Mouse (Mus musculus): ENCODE data around the gene Tac1. TPM values are rescaled to one million over a fixed set of nuclear protein-coding genes. Genes with fewer than 3 reads are reported as not detected.

Gene Tac1
- total and polyA plus RNA-seq, 3 experiments: not detected

DNA sequence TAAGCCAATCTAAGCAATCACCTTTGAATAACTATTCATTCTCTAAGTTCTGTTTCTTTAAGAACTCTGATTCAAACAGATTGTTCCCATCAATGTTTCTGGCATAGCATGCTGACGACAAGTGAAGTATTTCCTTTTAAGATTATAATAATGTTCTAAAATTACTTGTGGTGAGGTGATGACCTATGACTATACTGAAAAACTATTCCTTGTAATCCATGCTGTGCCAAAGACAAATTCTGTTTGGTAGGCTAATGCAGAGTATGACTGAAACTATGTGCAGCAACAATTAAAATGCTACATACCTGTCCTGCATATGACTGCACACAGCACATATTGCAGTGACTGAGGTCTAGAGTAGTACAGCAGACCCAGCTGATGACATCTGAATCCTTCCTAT, 23.4 kb downstream of the Tac1 start:
- H3K36me3 ChIP-seq (ENCODE audit: control insufficient read depth in 1 of 2, insufficient read depth in 2 of 2, low read length in 2 of 2): no peaks in the 10 kb centered on the region
- H3K27ac ChIP-seq (ENCODE audit: control insufficient read depth, low read depth, low read length): no peak overlapping the region
- H3K9me3 ChIP-seq (replicated peaks; ENCODE audit: insufficient read depth, low read length): no peaks in the 10 kb centered on the region
- no peak overlapping the region for H3K9ac ChIP-seq (ENCODE audit: control insufficient read depth, low read depth, low read length, poor library complexity, severe bottlenecking)
- no peaks in the 10 kb centered on the region for H3K79me2 ChIP-seq (ENCODE audit: control insufficient read depth, insufficient read depth, low read length, poor library complexity)
- no peak for TF ChIP-seq ZMIZ1 (IDR thresholded peaks at IDR 0.05; ENCODE audit: low read depth, low read length)
- no peak for TF ChIP-seq RAD21 (IDR thresholded peaks at IDR 0.05; ENCODE audit: low read depth, low read length)
- TF ChIP-seq POLR2AphosphoS5 (IDR thresholded peaks at IDR 0.05; ENCODE audit: borderline replicate concordance, low read depth, low read length): no peak
- no peak for TF ChIP-seq JUND (IDR thresholded peaks at IDR 0.05; ENCODE audit: low read depth, low read length)
- TF ChIP-seq ZKSCAN1 (IDR thresholded peaks at IDR 0.05; ENCODE audit: low read depth, low read length): no peak
- no peak for TF ChIP-seq ETS1 (IDR thresholded peaks at IDR 0.05; ENCODE audit: low read depth, low read length)
- TF ChIP-seq MYB (IDR thresholded peaks at IDR 0.05; ENCODE audit: low read depth, low read length): no peak
- TF ChIP-seq TBP (IDR thresholded peaks at IDR 0.05; ENCODE audit: low read depth, low read length): no peak
- no peak for TF ChIP-seq E2F4 (IDR thresholded peaks at IDR 0.05; ENCODE audit: borderline replicate concordance, low read depth, low read length)
- no peak for TF ChIP-seq EP300 (IDR thresholded peaks at IDR 0.05; ENCODE audit: low read depth in 1 of 2, low read length in 2 of 2)
- TF ChIP-seq TAL1 (IDR thresholded peaks at IDR 0.05; ENCODE audit: low read length): no peak
- no peak for TF ChIP-seq CHD2 (IDR thresholded peaks at IDR 0.05; ENCODE audit: low read length)
- no peak for TF ChIP-seq ZC3H11A (IDR thresholded peaks at IDR 0.05; ENCODE audit: low read depth, low read length)
- no peak for TF ChIP-seq POLR2AphosphoS2 (IDR thresholded peaks at IDR 0.05; ENCODE audit: low read length)
- DNase-seq (ENCODE audit: low read depth, low spot score): no peak
- H3K27me3 ChIP-seq (ENCODE audit: control insufficient read depth in 1 of 2, insufficient read depth in 2 of 2, low read length in 2 of 2): no peaks in the 10 kb centered on the region; a peak in 1 of 4 replicates
- H3K4me3 ChIP-seq (ENCODE audit: control insufficient read depth in 1 of 2, insufficient read depth in 1 of 2, low read depth in 2 of 2, low read length in 2 of 2): no peak overlapping the region
- H3K4me1 ChIP-seq (ENCODE audit: control insufficient read depth in 1 of 2, insufficient read depth in 2 of 2, low read length in 2 of 2): no peaks in the 10 kb centered on the region

GRCm38 (mm10) chr6:7594445-7594844, 39.8 kb downstream of the Tac1 start:
- H3K4me3 ChIP-seq (ENCODE audit: control insufficient read depth in 1 of 2, insufficient read depth in 1 of 2, low read depth in 2 of 2, low read length in 2 of 2): no peak overlapping the region
- no peak for TF ChIP-seq ETS1 (IDR thresholded peaks at IDR 0.05; ENCODE audit: low read depth, low read length)
- no peak for TF ChIP-seq EP300 (IDR thresholded peaks at IDR 0.05; ENCODE audit: low read depth in 1 of 2, low read length in 2 of 2)
- TF ChIP-seq SIN3A (IDR thresholded peaks at IDR 0.05; ENCODE audit: low read length): no peak
- TF ChIP-seq ZC3H11A (IDR thresholded peaks at IDR 0.05; ENCODE audit: low read depth, low read length): no peak
- no peak for TF ChIP-seq MXI1 (IDR thresholded peaks at IDR 0.05; ENCODE audit: low read depth, low read length)
- TF ChIP-seq JUND (IDR thresholded peaks at IDR 0.05; ENCODE audit: low read depth, low read length): no peak
- TF ChIP-seq USF2 (IDR thresholded peaks at IDR 0.05; ENCODE audit: borderline replicate concordance in 1 of 2, insufficient read depth in 1 of 2, low read depth in 1 of 2, low read length in 2 of 2): peak in 1 of 2 experiments; percentile 36; a peak in 1 of 4 replicates
- no peak for TF ChIP-seq MAFK (IDR thresholded peaks at IDR 0.05; ENCODE audit: borderline replicate concordance, low read depth, low read length)
- TF ChIP-seq USF1 (IDR thresholded peaks at IDR 0.05; ENCODE audit: low read depth, low read length): peak; percentile 66
- no peak for TF ChIP-seq NELFE (IDR thresholded peaks at IDR 0.05; ENCODE audit: low read depth, low read length)
- no peaks in the 10 kb centered on the region for H3K9me3 ChIP-seq (replicated peaks; ENCODE audit: insufficient read depth, low read length)
- no peak overlapping the region for H3K27ac ChIP-seq (ENCODE audit: control insufficient read depth, low read depth, low read length)
- H3K27me3 ChIP-seq (ENCODE audit: control insufficient read depth in 1 of 2, insufficient read depth in 2 of 2, low read length in 2 of 2): no peaks in the 10 kb centered on the region; a peak in 2 of 4 replicates
- no peaks in the 10 kb centered on the region for H3K36me3 ChIP-seq (ENCODE audit: control insufficient read depth in 1 of 2, insufficient read depth in 2 of 2, low read length in 2 of 2)
- H3K4me1 ChIP-seq (ENCODE audit: control insufficient read depth in 1 of 2, insufficient read depth in 2 of 2, low read length in 2 of 2): no peaks in the 10 kb centered on the region
- DNase-seq (ENCODE audit: low read depth, low spot score): no peak
- no peak overlapping the region for H3K9ac ChIP-seq (ENCODE audit: control insufficient read depth, low read depth, low read length, poor library complexity, severe bottlenecking)
- no peaks in the 10 kb centered on the region for H3K79me2 ChIP-seq (ENCODE audit: control insufficient read depth, insufficient read depth, low read length, poor library complexity)
